Mouse (Mus musculus): ENCODE data around the gene Cdh1. TPM values are rescaled to one million over a fixed set of nuclear protein-coding genes. Genes with fewer than 3 reads are reported as not detected.
A peak's percentile ranks its signal among the peaks of the same experiment; 100 is the strongest.
"Not testable (repeated sequence)": the region's sequence is repeated elsewhere in the genome, so short reads cannot be mapped to it uniquely, and the experiment has no call there.

Cdh1 gene
- polyA plus RNA-seq, 1 experiment from 2014 or later = 152 TPM

GRCm38 (mm10) chr8:106576849-106577555 lies 26.1 kb upstream of the Cdh1 start:
- H3K4me1 ChIP-seq (replicated peaks) = peaks cover 13% of the 10 kb centered on the region
- H3K4me3 ChIP-seq (replicated peaks) = no peak overlapping the region
- peak; percentile 77 for ATAC-seq
- H3K27me3 ChIP-seq (replicated peaks) = no peaks in the 10 kb centered on the region
- no peaks in the 10 kb centered on the region for H3K36me3 ChIP-seq
- peak overlapping the region; percentile 68 for H3K27ac ChIP-seq
- WGBS = 16% methylated on average over 6 of the region's 6 CpGs
- no peaks in the 10 kb centered on the region for H3K9me3 ChIP-seq
- no peak overlapping the region for H3K9ac ChIP-seq
- no peak overlapping the region for H3K4me2 ChIP-seq (replicated peaks)

GRCm38 (mm10) chr8:106579510-106579909 lies 23.6 kb upstream of the Cdh1 start:
- Histone ChIP-seq H3K4me1 (replicated peaks) (peaks cover 13% of the 10 kb centered on the region), H3K36me3 (no peaks in the 10 kb centered on the region), H3K9me3 (no peaks in the 10 kb centered on the region), H3K27me3 (replicated peaks) (no peaks in the 10 kb centered on the region), H3K9ac (no peak overlapping the region), H3K27ac (no peak overlapping the region), H3K4me3 (replicated peaks) (no peak overlapping the region), H3K4me2 (replicated peaks) (no peak overlapping the region)
- 73% methylated on average over 2 of the region's 2 CpGs for WGBS
- no peak for ATAC-seq

GRCm38 (mm10) chr8:106581344-106582088 lies 21.6 kb upstream of the Cdh1 start:
- H3K4me2 ChIP-seq (replicated peaks) = no peak overlapping the region
- 56% methylated on average over 6 of the region's 6 CpGs for WGBS
- no peaks in the 10 kb centered on the region for H3K9me3 ChIP-seq
- no peak overlapping the region for H3K4me3 ChIP-seq (replicated peaks)
- no peaks in the 10 kb centered on the region for H3K27me3 ChIP-seq (replicated peaks)
- peak; percentile 53 for ATAC-seq
- no peak overlapping the region for H3K9ac ChIP-seq
- peaks cover 13% of the 10 kb centered on the region for H3K4me1 ChIP-seq (replicated peaks)
- H3K36me3 ChIP-seq = no peaks in the 10 kb centered on the region
- H3K27ac ChIP-seq = peak overlapping the region; percentile 67; the same call in 1 of the 2 replicates

- peak; percentile 89 for ATAC-seq
- Histone ChIP-seq H3K27ac (peak overlapping the region; percentile 87), H3K4me3 (replicated peaks) (no peak overlapping the region), H3K9ac (no peak overlapping the region), H3K4me1 (replicated peaks) (peaks cover 3% of the 10 kb centered on the region; the same call in 1 of the 2 replicates), H3K36me3 (no peaks in the 10 kb centered on the region), H3K9me3 (no peaks in the 10 kb centered on the region), H3K27me3 (replicated peaks) (no peaks in the 10 kb centered on the region), H3K4me2 (replicated peaks) (no peak overlapping the region)
- WGBS = 43% methylated on average over 11 of the region's 11 CpGs
Measured at GRCm38 (mm10) chr8:106584942-106585670, 18.0 kb upstream of the Cdh1 start.

GRCm38 (mm10) chr8:106585671-106586037 lies 17.5 kb upstream of the Cdh1 start:
- Histone ChIP-seq H3K9me3 (no peaks in the 10 kb centered on the region), H3K36me3 (no peaks in the 10 kb centered on the region), H3K27me3 (replicated peaks) (no peaks in the 10 kb centered on the region), H3K4me3 (replicated peaks) (no peak overlapping the region), H3K9ac (no peak overlapping the region), H3K27ac (peak overlapping the region; percentile 80), H3K4me2 (replicated peaks) (no peak overlapping the region), H3K4me1 (replicated peaks) (peaks cover 3% of the 10 kb centered on the region; the same call in 1 of the 2 replicates)
- 84% methylated on average over 3 of the region's 3 CpGs for WGBS
- ATAC-seq = no peak

- Histone ChIP-seq H3K9ac (no peak overlapping the region), H3K4me3 (replicated peaks) (no peak overlapping the region), H3K4me2 (replicated peaks) (no peak overlapping the region), H3K27ac (no peak overlapping the region), H3K9me3 (no peaks in the 10 kb centered on the region), H3K36me3 (no peaks in the 10 kb centered on the region), H3K4me1 (replicated peaks) (no peaks in the 10 kb centered on the region; the same call in 1 of the 2 replicates), H3K27me3 (replicated peaks) (no peaks in the 10 kb centered on the region)
- WGBS = 75% methylated on average over 8 of the region's 8 CpGs
- ATAC-seq = no peak
Measured at GRCm38 (mm10) chr8:106586896-106587295, 16.3 kb upstream of the Cdh1 start.

- Histone ChIP-seq H3K4me1 (replicated peaks) (no peaks in the 10 kb centered on the region; the same call in 1 of the 2 replicates), H3K27me3 (replicated peaks) (no peaks in the 10 kb centered on the region), H3K27ac (peak overlapping the region; percentile 54), H3K9ac (no peak overlapping the region), H3K36me3 (no peaks in the 10 kb centered on the region), H3K4me2 (replicated peaks) (no peak overlapping the region), H3K4me3 (replicated peaks) (no peak overlapping the region), H3K9me3 (no peaks in the 10 kb centered on the region)
- ATAC-seq = peak; percentile 21; the same call in 1 of the 2 replicates
- WGBS = 48% methylated on average over 3 of the region's 3 CpGs
Measured at GRCm38 (mm10) chr8:106588443-106589431, 14.4 kb upstream of the Cdh1 start.

GRCm38 (mm10) chr8:106592458-106592857 lies 10.7 kb upstream of the Cdh1 start:
- WGBS = 49% methylated on average over 3 of the region's 3 CpGs
- Histone ChIP-seq H3K9ac (no peak overlapping the region), H3K4me3 (replicated peaks) (no peak overlapping the region), H3K4me1 (replicated peaks) (no peaks in the 10 kb centered on the region; the same call in 1 of the 2 replicates), H3K4me2 (replicated peaks) (no peak overlapping the region), H3K27ac (no peak overlapping the region), H3K9me3 (no peaks in the 10 kb centered on the region), H3K27me3 (replicated peaks) (no peaks in the 10 kb centered on the region), H3K36me3 (no peaks in the 10 kb centered on the region)
- ATAC-seq = peak; percentile 60

- H3K27me3 ChIP-seq (replicated peaks); H3K27ac ChIP-seq; ATAC-seq; H3K4me2 ChIP-seq (replicated peaks); H3K4me3 ChIP-seq (replicated peaks); H3K9me3 ChIP-seq; H3K4me1 ChIP-seq (replicated peaks); H3K36me3 ChIP-seq; H3K9ac ChIP-seq: not testable (repeated sequence)
- 86% methylated on average over 3 of the region's 3 CpGs for WGBS
Measured at GRCm38 (mm10) chr8:106595623-106596022, 7.5 kb upstream of the Cdh1 start.

GRCm38 (mm10) chr8:106597067-106597466 lies 6.1 kb upstream of the Cdh1 start:
- no peak overlapping the region for H3K4me3 ChIP-seq (replicated peaks)
- no peak overlapping the region for H3K9ac ChIP-seq
- peaks cover 3% of the 10 kb centered on the region; the same call in 1 of the 2 replicates for H3K27me3 ChIP-seq (replicated peaks)
- 86% methylated on average over 5 of the region's 5 CpGs for WGBS
- ATAC-seq = no peak
- H3K9me3 ChIP-seq = no peaks in the 10 kb centered on the region
- no peaks in the 10 kb centered on the region for H3K4me1 ChIP-seq (replicated peaks)
- H3K27ac ChIP-seq = no peak overlapping the region
- H3K4me2 ChIP-seq (replicated peaks) = no peak overlapping the region
- H3K36me3 ChIP-seq = no peaks in the 10 kb centered on the region

GRCm38 (mm10) chr8:106599265-106599979 lies 3.7 kb upstream of the Cdh1 start:
- ATAC-seq = peak; percentile 40
- Histone ChIP-seq H3K9ac (no peak overlapping the region), H3K4me3 (replicated peaks) (no peak overlapping the region), H3K9me3 (no peaks in the 10 kb centered on the region), H3K4me1 (replicated peaks) (peaks cover 10% of the 10 kb centered on the region; the same call in 1 of the 2 replicates), H3K36me3 (no peaks in the 10 kb centered on the region), H3K27me3 (replicated peaks) (peaks cover 18% of the 10 kb centered on the region), H3K4me2 (replicated peaks) (no peak overlapping the region), H3K27ac (peak overlapping the region; percentile 48)
- 34% methylated on average over 7 of the region's 7 CpGs for WGBS
